Comparison of ENCODE assay signal across 9 mouse cellular contexts in genomic region chr16:33660125-33660524, GRCm38 (mm10). TPM values are rescaled to one million over a fixed set of nuclear protein-coding genes. Genes with fewer than 3 reads are reported as not detected.
A peak's percentile ranks its signal among the peaks of the same experiment; 100 is the strongest.
DNase-seq lines count a peak whose midpoint lies in the region; ATAC-seq and TF ChIP-seq lines count a peak whose summit lies in the region.
"Had no signal": no experiment of that assay in that cellular context is flagged by ENCODE, and none has a peak within 500 bp of the region (broad histone marks: within the 10 kb centered on the region; RNA-seq: fewer than 3 reads in every experiment).

No protein-coding gene starts in this region.

- WGBS in kidney, embryonic 14.5 days, result 56% methylated on average over 5 of the region's 5 CpGs
- 52% methylated on average over 5 of the region's 5 CpGs for WGBS in kidney, embryonic 16.5 days

- H3K27me3 ChIP-seq in kidney, embryonic 14.5 days (ENCODE audit: control insufficient read depth, insufficient read depth, low read length), result no peaks in the 10 kb centered on the region
- no peaks in the 10 kb centered on the region for H3K27me3 ChIP-seq in kidney, embryonic 16.5 days (ENCODE audit: insufficient read depth, low read length)
- H3K27me3 ChIP-seq in myocyte (ENCODE audit: control insufficient read depth, insufficient read depth, insufficient read length), result no peaks in the 10 kb centered on the region

- ATAC-seq in kidney, embryonic 14.5 days (ENCODE audit: low FRiP score, low TSS enrichment), result no peak
- 0 out of 2 replicates have a peak, but pooled peaks have one; percentile 27 for ATAC-seq in kidney, embryonic 16.5 days (ENCODE audit: low FRiP score, low TSS enrichment)

- H3K4me3 ChIP-seq in kidney, embryonic 14.5 days (ENCODE audit: low read length), result no peak overlapping the region
- no peak overlapping the region for H3K4me3 ChIP-seq in kidney, embryonic 16.5 days (ENCODE audit: low read length)
- H3K4me3 ChIP-seq in myocyte, result no peak overlapping the region

- H3K27ac ChIP-seq in kidney, embryonic 14.5 days (ENCODE audit: low read depth, low read length), result no peak overlapping the region
- H3K27ac ChIP-seq in kidney, embryonic 16.5 days (ENCODE audit: low read length), result 0 out of 2 replicates have a peak overlapping the region, but pooled peaks have one; percentile 3

- H3K4me1 ChIP-seq in kidney, embryonic 14.5 days (ENCODE audit: control insufficient read depth, insufficient read depth, low read length), result no peaks in the 10 kb centered on the region
- peaks cover 5% of the 10 kb centered on the region for H3K4me1 ChIP-seq in kidney, embryonic 16.5 days (ENCODE audit: insufficient read depth, low read length)

- no peaks in the 10 kb centered on the region for H3K9me3 ChIP-seq in kidney, embryonic 14.5 days (ENCODE audit: control insufficient read depth, low read length)
- no peaks in the 10 kb centered on the region for H3K9me3 ChIP-seq in kidney, embryonic 16.5 days (ENCODE audit: low read length)

- no peaks in the 10 kb centered on the region for H3K36me3 ChIP-seq in kidney, embryonic 14.5 days (ENCODE audit: control insufficient read depth, insufficient read depth, low read length)
- H3K36me3 ChIP-seq in kidney, embryonic 16.5 days (ENCODE audit: insufficient read depth, low read length), result no peaks in the 10 kb centered on the region
- no peaks in the 10 kb centered on the region for H3K36me3 ChIP-seq in myocyte (ENCODE audit: control insufficient read depth, insufficient read depth)

- H3K79me2 ChIP-seq in myocyte (ENCODE audit: control insufficient read depth, insufficient read depth), result no peaks in the 10 kb centered on the region

- H3ac ChIP-seq in myocyte (ENCODE audit: control insufficient read depth, insufficient read length), result no peak overlapping the region

- DNase-seq in kidney, adult 18-20 months, result peak; percentile 64
- peak; percentile 75 to 81 for DNase-seq in heart, adult 18-20 months
- DNase-seq in cerebellum, adult 8-10 months, result no peak
- no peak for DNase-seq in thymus, postnatal 25 days
- DNase-seq in right cerebral cortex, postnatal 36 days (ENCODE audit: low spot score in 2 of 2), result no peak
- DNase-seq: liver had no signal

- H3K4me2 ChIP-seq in kidney, embryonic 14.5 days (replicated peaks; ENCODE audit: low read depth, low read length), result no peak overlapping the region
- H3K4me2 ChIP-seq in kidney, embryonic 16.5 days (replicated peaks; ENCODE audit: low read depth, low read length), result no peak overlapping the region
- peak overlapping the region; percentile 53 for H3K4me2 ChIP-seq in myocyte (ENCODE audit: low read depth)

- no peak overlapping the region for H3K9ac ChIP-seq in kidney, embryonic 14.5 days (ENCODE audit: low read depth, low read length)
- no peak overlapping the region for H3K9ac ChIP-seq in kidney, embryonic 16.5 days (replicated peaks; ENCODE audit: low read length)

- no peak for TF ChIP-seq POLR2A in myocyte (IDR thresholded peaks at IDR 0.05; ENCODE audit: insufficient read length, low read depth)

TF ChIP-seq in myocyte, 11 proteins besides CTCF, POLR2A, EP300 and RAD21:
- no peak for TF ChIP-seq MYOD1 (IDR thresholded peaks at IDR 0.05; ENCODE audit: control insufficient read depth in 1 of 3, insufficient read length in 2 of 3, low read depth in 2 of 3)
- TF ChIP-seq POLR2AphosphoS2 (IDR thresholded peaks at IDR 0.05; ENCODE audit: insufficient read length, low read depth), result no peak
- TF ChIP-seq TCF12 (IDR thresholded peaks at IDR 0.05; ENCODE audit: insufficient read depth, poor library complexity, severe bottlenecking), result no peak
- no peak for TF ChIP-seq USF1 (IDR thresholded peaks at IDR 0.05; ENCODE audit: low read depth)
- TF ChIP-seq REST (IDR thresholded peaks at IDR 0.05; ENCODE audit: insufficient read depth, insufficient read length), result no peak
- no peak for TF ChIP-seq E2F4 (IDR thresholded peaks at IDR 0.05; ENCODE audit: insufficient read depth)
- no peak for TF ChIP-seq MAX (IDR thresholded peaks at IDR 0.05; ENCODE audit: low read depth)
- no peak for TF ChIP-seq SRF (IDR thresholded peaks at IDR 0.05; ENCODE audit: control insufficient read depth, insufficient read length, low read depth)
- no peak for TF ChIP-seq MYOG (IDR thresholded peaks at IDR 0.05; ENCODE audit: control insufficient read depth in 1 of 3, insufficient read depth in 1 of 3, insufficient read length in 2 of 3, low read depth in 2 of 3)
- no peak for TF ChIP-seq TCF3 (IDR thresholded peaks at IDR 0.05; ENCODE audit: insufficient read length, low read depth)
- TF ChIP-seq CEBPB (IDR thresholded peaks at IDR 0.05; ENCODE audit: insufficient read depth, poor library complexity, severe bottlenecking), result no peak

RNA-seq across cellular contexts. Expression of gene Heg1, which starts 24.0 kb away (rescaled TPM):
- 14.2 and 21.5 TPM in 2 replicates for polyA plus RNA-seq in kidney, embryonic 14.5 days (2014; fragmentation: Nextera tagmentation; extraction: Ambion mirVana)
- 100 to 1,000 TPM; 104 to 113 TPM for total RNA-seq in heart, adult 18-20 months (2021)
- 14.3 and 17.3 TPM in 2 replicates for polyA plus RNA-seq in kidney, embryonic 16.5 days (2015; fragmentation: Nextera tagmentation; extraction: Ambion mirVana)
- 28.3 TPM for polyA plus RNA-seq in myocyte (2012; fragmentation: generic; extraction: Trizol)

Comparison
In these comparisons a context has a peak if more than half of its experiments do, and no peak if none do; other contexts are left out.
1. DNase-seq: peak in kidney, adult 18-20 months (single experiment) and heart, adult 18-20 months (2 of 2); none in cerebellum, adult 8-10 months (single experiment), thymus, postnatal 25 days (single experiment) and right cerebral cortex, postnatal 36 days (0 of 2).